Mouse (Mus musculus): ENCODE measurements around the gene Sec1. TPM values are rescaled to one million over a fixed set of nuclear protein-coding genes. Genes with fewer than 3 reads are reported as not detected.

The Sec1 gene
- polyA plus RNA-seq, 1 experiment = 0.21 TPM

DNA sequence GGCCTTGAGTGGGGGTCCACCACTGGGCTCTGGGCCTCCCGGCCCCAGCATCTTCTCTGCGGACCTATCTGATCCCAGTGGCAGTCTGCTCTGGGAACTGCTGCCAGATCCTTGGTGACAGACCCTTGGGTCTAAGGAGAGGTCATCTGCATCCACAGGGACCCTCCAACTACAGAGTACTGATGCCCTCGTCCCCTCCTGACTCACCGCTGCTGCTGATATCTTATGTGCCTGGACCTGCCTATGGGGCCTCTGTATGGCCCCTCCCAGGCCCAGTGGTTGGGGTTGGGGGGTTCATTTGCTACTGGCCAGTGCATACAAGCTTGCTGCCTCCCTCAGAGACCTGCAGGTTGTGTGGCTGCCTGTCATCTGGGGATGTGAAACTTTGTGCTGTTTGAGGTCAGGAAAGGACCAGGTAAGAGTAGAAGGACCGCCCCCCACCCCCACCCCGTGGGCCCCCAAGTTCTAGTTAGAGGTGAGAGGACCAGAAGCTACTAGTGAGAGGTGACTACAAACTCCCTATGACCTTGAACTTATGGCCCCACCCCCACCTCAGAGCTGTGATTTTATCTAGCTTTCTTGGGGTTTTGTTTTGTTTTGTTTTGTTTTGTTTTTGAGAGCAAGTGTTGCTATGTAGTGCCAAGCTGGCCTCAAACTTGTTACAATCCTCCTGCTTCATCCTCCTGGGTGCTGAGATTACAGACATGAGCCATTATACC lies 49.2 kb downstream of the Sec1 start:
- TF ChIP-seq CTCF (IDR thresholded peaks at IDR 0.05; ENCODE audit: borderline replicate concordance, insufficient read depth, low read length) = no peak
- Histone ChIP-seq H3K4me1 (ENCODE audit: control insufficient read depth, insufficient read depth, low read length) (no peaks in the 10 kb centered on the region), H3K4me3 (ENCODE audit: insufficient read depth, low read length) (no peak overlapping the region), H3K27ac (ENCODE audit: insufficient read depth, low read length) (no peak overlapping the region)

DNA sequence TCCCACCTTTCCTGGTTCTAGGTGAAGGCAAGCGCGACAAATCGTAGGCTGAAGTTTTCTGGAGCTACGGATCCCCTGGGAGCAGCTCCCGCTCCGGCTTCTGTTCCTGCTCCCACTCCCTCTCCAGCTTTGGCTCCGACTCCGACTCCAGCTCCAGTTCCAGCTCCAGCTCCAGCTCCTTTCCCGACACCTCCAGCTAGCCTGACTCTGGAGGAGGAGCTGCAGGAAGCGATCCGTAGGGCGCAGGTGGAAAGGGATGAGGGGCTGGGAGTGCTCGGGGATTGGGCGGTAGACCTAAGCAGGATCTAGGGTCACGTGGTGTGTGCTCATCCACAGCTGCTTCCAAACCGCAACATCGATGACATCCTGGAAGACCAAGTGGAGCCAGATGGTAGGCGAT lies 50.0 kb downstream of the Sec1 start:
- H3K4me3 ChIP-seq (ENCODE audit: insufficient read depth, low read length) = peak overlapping the region; percentile 23
- H3K4me1 ChIP-seq (ENCODE audit: control insufficient read depth, insufficient read depth, low read length) = no peaks in the 10 kb centered on the region
- TF ChIP-seq POLR2A (IDR thresholded peaks at IDR 0.05; ENCODE audit: low read depth, low read length) (no peak; the same call in 1 of the 2 replicates), CTCF (IDR thresholded peaks at IDR 0.05; ENCODE audit: borderline replicate concordance, insufficient read depth, low read length) (no peak)
- no peak overlapping the region for H3K27ac ChIP-seq (ENCODE audit: insufficient read depth, low read length)

- Histone ChIP-seq H3K4me1 (ENCODE audit: control insufficient read depth, insufficient read depth, low read length) (no peaks in the 10 kb centered on the region), H3K27ac (ENCODE audit: insufficient read depth, low read length) (peak overlapping the region; percentile 43), H3K4me3 (ENCODE audit: insufficient read depth, low read length) (peak overlapping the region; percentile 54)
- TF ChIP-seq POLR2A (IDR thresholded peaks at IDR 0.05; ENCODE audit: low read depth, low read length) (peak; percentile 92), CTCF (IDR thresholded peaks at IDR 0.05; ENCODE audit: borderline replicate concordance, insufficient read depth, low read length) (no peak)
Observed at GRCm38 (mm10) chr7:45643441-45644178, 50.6 kb downstream of the Sec1 start.

- TF ChIP-seq CTCF (IDR thresholded peaks at IDR 0.05; ENCODE audit: borderline replicate concordance, insufficient read depth, low read length) = no peak
- no peak for TF ChIP-seq POLR2A (IDR thresholded peaks at IDR 0.05; ENCODE audit: low read depth, low read length)
- H3K4me1 ChIP-seq (ENCODE audit: control insufficient read depth, insufficient read depth, low read length) = no peaks in the 10 kb centered on the region
- H3K4me3 ChIP-seq (ENCODE audit: insufficient read depth, low read length) = peak overlapping the region; percentile 54
- H3K27ac ChIP-seq (ENCODE audit: insufficient read depth, low read length) = peak overlapping the region; percentile 43
Observed at GRCm38 (mm10) chr7:45642503-45643255, 51.5 kb downstream of the Sec1 start.

DNA sequence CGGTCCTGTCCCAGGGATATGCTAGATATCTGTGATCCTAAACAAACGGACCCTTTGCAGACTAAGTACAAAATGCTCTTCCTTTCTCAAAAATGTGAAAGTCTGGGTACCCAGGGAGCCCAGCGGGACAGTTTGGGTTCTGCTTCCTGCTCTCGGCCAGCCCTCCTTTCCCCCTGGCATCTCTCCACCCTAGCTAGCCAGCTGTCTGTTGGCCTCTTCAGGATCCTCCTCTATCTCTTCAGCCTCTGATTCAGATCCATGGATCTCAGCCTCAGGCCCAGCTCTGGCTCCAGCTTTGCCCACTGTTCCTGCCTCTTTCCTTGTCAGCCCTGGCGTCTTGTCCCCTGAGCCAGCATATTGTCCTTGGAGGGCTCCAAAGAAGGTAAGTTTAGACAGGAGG lies 52.1 kb downstream of the Sec1 start:
- no peak overlapping the region for H3K4me3 ChIP-seq (ENCODE audit: insufficient read depth, low read length)
- H3K4me1 ChIP-seq (ENCODE audit: control insufficient read depth, insufficient read depth, low read length) = no peaks in the 10 kb centered on the region
- H3K27ac ChIP-seq (ENCODE audit: insufficient read depth, low read length) = no peak overlapping the region
- TF ChIP-seq POLR2A (IDR thresholded peaks at IDR 0.05; ENCODE audit: low read depth, low read length) (no peak; the same call in 1 of the 2 replicates), CTCF (IDR thresholded peaks at IDR 0.05; ENCODE audit: borderline replicate concordance, insufficient read depth, low read length) (no peak)

DNA sequence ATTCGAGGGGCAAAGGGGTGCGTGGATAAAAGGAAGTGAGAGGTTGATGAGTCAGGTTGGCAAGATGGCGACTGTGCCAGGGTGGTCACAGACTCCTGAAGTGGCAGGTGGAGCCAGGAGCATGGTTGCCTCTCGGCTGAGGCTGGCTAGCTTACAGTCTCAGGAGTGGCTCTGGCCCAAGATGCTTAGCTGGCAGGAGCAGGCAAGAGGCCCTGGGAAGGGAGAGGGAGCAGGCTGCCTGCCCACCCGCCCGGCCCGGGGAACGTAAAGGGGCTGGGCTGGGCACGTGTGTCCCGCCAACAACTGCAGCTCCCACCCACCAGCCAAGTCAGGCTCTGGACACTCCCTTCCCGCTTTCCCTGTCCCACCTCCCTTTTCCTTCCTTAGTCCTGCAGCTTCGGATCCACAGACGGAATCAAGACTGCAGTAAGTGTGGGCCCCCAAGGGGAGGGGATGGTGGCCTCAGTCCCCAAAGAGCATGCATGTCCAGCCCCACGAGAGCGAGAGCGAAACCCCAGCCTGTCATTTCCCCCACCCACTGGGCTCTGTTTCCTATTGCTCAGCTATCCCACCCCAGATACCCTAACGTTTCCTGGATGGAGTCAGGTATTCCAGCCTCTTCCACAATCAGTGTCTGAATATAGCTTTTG lies 52.7 kb downstream of the Sec1 start:
- H3K4me1 ChIP-seq (ENCODE audit: control insufficient read depth, insufficient read depth, low read length) = no peaks in the 10 kb centered on the region
- H3K4me3 ChIP-seq (ENCODE audit: insufficient read depth, low read length) = no peak overlapping the region
- TF ChIP-seq POLR2A (IDR thresholded peaks at IDR 0.05; ENCODE audit: low read depth, low read length) (no peak; the same call in 1 of the 2 replicates), CTCF (IDR thresholded peaks at IDR 0.05; ENCODE audit: borderline replicate concordance, insufficient read depth, low read length) (no peak)
- H3K27ac ChIP-seq (ENCODE audit: insufficient read depth, low read length) = no peak overlapping the region

- TF ChIP-seq CTCF (IDR thresholded peaks at IDR 0.05; ENCODE audit: borderline replicate concordance, insufficient read depth, low read length) (no peak), POLR2A (IDR thresholded peaks at IDR 0.05; ENCODE audit: low read depth, low read length) (no peak)
- no peaks in the 10 kb centered on the region for H3K4me1 ChIP-seq (ENCODE audit: control insufficient read depth, insufficient read depth, low read length)
- no peak overlapping the region for H3K27ac ChIP-seq (ENCODE audit: insufficient read depth, low read length)
- no peak overlapping the region for H3K4me3 ChIP-seq (ENCODE audit: insufficient read depth, low read length)
Observed at GRCm38 (mm10) chr7:45640191-45640957, 53.8 kb downstream of the Sec1 start.

DNA sequence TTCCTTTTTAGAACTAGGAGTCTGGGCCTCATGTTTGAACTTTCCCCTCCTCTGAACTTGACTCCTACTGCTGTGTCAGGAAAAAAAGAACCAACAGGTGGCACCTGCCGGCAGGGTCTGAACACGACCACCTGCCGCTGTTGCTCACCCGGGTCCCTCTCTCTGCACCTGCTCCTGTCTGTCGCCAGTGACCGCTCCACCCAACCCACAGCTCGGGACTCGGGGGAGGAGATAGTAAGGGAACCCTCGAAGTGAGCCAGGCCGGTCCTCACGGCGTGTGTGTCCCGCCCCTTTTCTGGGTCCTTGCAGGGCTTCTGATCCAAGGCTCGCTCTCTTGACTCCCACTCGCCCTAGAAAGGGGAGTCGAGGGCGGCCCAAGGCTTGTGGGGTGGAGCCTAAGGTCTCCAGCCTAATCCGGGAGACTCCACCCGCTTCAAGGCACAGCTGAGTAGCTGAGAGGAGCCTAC lies 54.6 kb downstream of the Sec1 start, which contains the start of gene Mamstr:
Mamstr (plus strand) TSS at position 417 of the 467 bp plus-strand sequence.
- TF ChIP-seq CTCF (IDR thresholded peaks at IDR 0.05; ENCODE audit: borderline replicate concordance, insufficient read depth, low read length) = no peak

More for the DNA sequence above, 54.6 kb downstream of the Sec1 start, which contains the start of gene Mamstr:
- Histone ChIP-seq H3K4me1 (ENCODE audit: control insufficient read depth, insufficient read depth, low read length) (no peaks in the 10 kb centered on the region), H3K27ac (ENCODE audit: insufficient read depth, low read length) (no peak within 1 kb of the TSS), H3K4me3 (ENCODE audit: insufficient read depth, low read length) (no peak within 1 kb of the TSS)

All from embryonic fibroblast, embryonic 13.5 days (primary cell).